Mouse (Mus musculus) left cerebral cortex, postnatal 36 days (tissue): Measurements from ENCODE around the gene Tmprss13. TPM values are rescaled to one million over a fixed set of nuclear protein-coding genes. Genes with fewer than 3 reads are reported as not detected.

Experiments used
- DNase-seq, 2 experiments: peaks; one replicate each; pipeline ENCODE4 v3.0.0; 2021 to 2022; ENCODE audit warnings: low spot score in 2 of 2, mixed read lengths in 1 of 2
- intact Hi-C: fragments of 180-260 bp; cut with DNase I; formaldehyde crosslinking; loops from one replicate; pipeline ENCODE4 v1.15.1; 2025
- total RNA-seq, 2 experiments: library from RNA; stranded (reverse); gene quantifications; 2 replicates each; pipeline ENCODE4 v1.2.3; 2021

The Tmprss13 gene
- total RNA-seq, 2 experiments from 2014 or later: not detected

GRCm38 (mm10) chr9:45374988-45375502 is 56.1 kb downstream of the Tmprss13 start:
- no peak for DNase-seq
- intact Hi-C loops: no loop called here

GRCm38 (mm10) chr9:45376427-45376826 is 57.5 kb downstream of the Tmprss13 start:
- intact Hi-C loops: no loop called here
- DNase-seq: no peak

- DNase-seq: no peak
- intact Hi-C loops: no loop called here
Measured at GRCm38 (mm10) chr9:45376883-45377282, 58.0 kb downstream of the Tmprss13 start.

- DNase-seq: no peak
- intact Hi-C loops: no loop called here
Measured at GRCm38 (mm10) chr9:45380411-45381251, 61.7 kb downstream of the Tmprss13 start.

GRCm38 (mm10) chr9:45382336-45382735 is 63.4 kb downstream of the Tmprss13 start:
- intact Hi-C loops: no loop called here
- no peak for DNase-seq

GRCm38 (mm10) chr9:45382834-45383233 is 63.9 kb downstream of the Tmprss13 start:
- intact Hi-C loops: no loop called here
- DNase-seq: no peak

- DNase-seq: no peak
- intact Hi-C loops: no loop called here
Measured at GRCm38 (mm10) chr9:45383883-45384282, 65.0 kb downstream of the Tmprss13 start.

GRCm38 (mm10) chr9:45386698-45387097 is 67.8 kb downstream of the Tmprss13 start:
- DNase-seq: no peak
- intact Hi-C loops: no loop called here

- DNase-seq: peak; percentile 82 to 84
- intact Hi-C loops: loop anchor here (1.0 kb wide), 3 partner anchors 43 to 167 kb away; no protein-coding TSS in a partner anchor
Measured at GRCm38 (mm10) chr9:45388385-45388994, 69.6 kb downstream of the Tmprss13 start.

- intact Hi-C loops: no loop called here
- DNase-seq: no peak
Measured at GRCm38 (mm10) chr9:45389596-45389995, 70.7 kb downstream of the Tmprss13 start.

GRCm38 (mm10) chr9:45391299-45391698 is 72.4 kb downstream of the Tmprss13 start:
- no peak for DNase-seq
- intact Hi-C loops: no loop called here

GRCm38 (mm10) chr9:45395218-45395617 is 76.3 kb downstream of the Tmprss13 start:
- no peak for DNase-seq
- intact Hi-C loops: no loop called here

GRCm38 (mm10) chr9:45395796-45396195 is 76.9 kb downstream of the Tmprss13 start:
- DNase-seq: no peak
- intact Hi-C loops: no loop called here

Other genes starting within 250 kb of the Tmprss13 start
- under 1 TPM; 0.62 to 0.63 TPM for gene Jaml, start 239.9 kb upstream of the Tmprss13 start, total RNA-seq
- 100 to 1,000 TPM; 251 to 273 TPM for gene Scn2b, start 201.3 kb upstream of the Tmprss13 start, total RNA-seq
- 10 to 100 TPM; 68.8 to 73.4 TPM for gene Scn4b, start 180.7 kb upstream of the Tmprss13 start, total RNA-seq
- 1 to 10 TPM; 1.0 to 1.2 TPM for gene BC049352, start 137.1 kb upstream of the Tmprss13 start, total RNA-seq
- gene Tmprss4, start 115.0 kb upstream of the Tmprss13 start, total RNA-seq: under 1 TPM; 0.18 to 0.20 TPM
- 1 to 10 TPM; 2.9 to 3.9 TPM for gene Il10ra, start 50.0 kb upstream of the Tmprss13 start, total RNA-seq
- gene Fxyd6, start 51.1 kb downstream of the Tmprss13 start, total RNA-seq: 100 to 1,000 TPM; 110 to 129 TPM
- gene Fxyd2, start 80.6 kb downstream of the Tmprss13 start, total RNA-seq: 1 to 10 TPM; 5.7 to 5.8 TPM
- gene Dscaml1, start 107.5 kb downstream of the Tmprss13 start, total RNA-seq: 10 to 100 TPM; 42.5 to 64.6 TPM